Mouse (Mus musculus) neural tube, embryonic 12.5 days (tissue): Measurements from ENCODE around the gene Ccdc38. TPM values are rescaled to one million over a fixed set of nuclear protein-coding genes. Genes with fewer than 3 reads are reported as not detected.

Experiments
- ATAC-seq: fragments of 200-750 bp; cut with Nextera tagmentation; 2 replicates; pipeline ENCODE4 v1.8.0; 2017; ENCODE audit warnings: low read depth, mild to moderate bottlenecking, moderate TSS enrichment, moderate library complexity; ENCODE audit not compliant: low FRiP score
- H3K27ac ChIP-seq: fragments of 300-500 bp; sonication (generic); 2 replicates; pipeline ENCODE4 v1.5.1; 2016
- H3K27me3 ChIP-seq: fragments of 300-500 bp; sonication (generic); replicated peaks from 2 replicates; pipeline ENCODE4 v1.6.1; 2016; ENCODE audit warnings: mild to moderate bottlenecking
- H3K36me3 ChIP-seq: fragments of 300-500 bp; sonication (generic); 2 replicates; pipeline ENCODE4 v1.6.1; 2016; ENCODE audit warnings: mild to moderate bottlenecking
- H3K4me1 ChIP-seq: fragments of 300-500 bp; sonication (generic); 2 replicates; pipeline ENCODE4 v1.6.1; 2016
- H3K4me2 ChIP-seq: fragments of 300-500 bp; sonication (generic); replicated peaks from 2 replicates; pipeline ENCODE4 v1.6.1; 2016; ENCODE audit warnings: mild to moderate bottlenecking
- H3K4me3 ChIP-seq: fragments of 300-500 bp; sonication (generic); 2 replicates; pipeline ENCODE4 v1.5.1; 2016
- H3K9ac ChIP-seq: fragments of 300-500 bp; sonication (generic); 2 replicates; pipeline ENCODE4 v1.6.1; 2016; ENCODE audit warnings: mild to moderate bottlenecking
- H3K9me3 ChIP-seq: fragments of 300-500 bp; sonication (generic); 2 replicates; pipeline ENCODE4 v1.6.1; 2016; ENCODE audit warnings: mild to moderate bottlenecking
- WGBS: fragments of 180-500 bp; shearing (Covaris S2); methylation state at CpG from one replicate; pipeline ENCODE4 v1.1.7; 2016; 5-methylcytosine and 5-hydroxymethylcytosine counted together
- polyA plus RNA-seq: library from polyadenylated mRNA; unstranded; fragments of >200 nt; fragmentation: Nextera tagmentation; extraction: Ambion mirVana; gene quantifications from 2 replicates; pipeline ENCODE4 v1.2.1, GENCODE M21; 2016

The Ccdc38 gene
- polyA plus RNA-seq, 1 experiment from 2014 or later: 0.42 TPM

- H3K4me3 ChIP-seq: no peak overlapping the region
Observed at GRCm38 (mm10) chr10:93520994-93521393, 19.4 kb upstream of the Ccdc38 start.

GRCm38 (mm10) chr10:93525329-93525728 lies 15.1 kb upstream of the Ccdc38 start:
- H3K9ac ChIP-seq: no peak overlapping the region
- no peaks in the 10 kb centered on the region for H3K9me3 ChIP-seq
- ATAC-seq: no peak
- H3K4me3 ChIP-seq: no peak overlapping the region
- no peaks in the 10 kb centered on the region for H3K27me3 ChIP-seq
- H3K4me2 ChIP-seq: no peak overlapping the region
- 80% methylated on average over 1 of the region's 1 CpGs for WGBS
- H3K4me1 ChIP-seq: no peaks in the 10 kb centered on the region
- H3K36me3 ChIP-seq: no peaks in the 10 kb centered on the region
- no peak overlapping the region for H3K27ac ChIP-seq

More at GRCm38 (mm10) chr10:93520994-93521393, 19.4 kb upstream of the Ccdc38 start:
- Histone ChIP-seq H3K9me3 (no peaks in the 10 kb centered on the region), H3K27ac (no peak overlapping the region), H3K9ac (no peak overlapping the region), H3K27me3 (no peaks in the 10 kb centered on the region), H3K36me3 (no peaks in the 10 kb centered on the region), H3K4me2 (no peak overlapping the region), H3K4me1 (no peaks in the 10 kb centered on the region)
- 72% methylated on average over 4 of the region's 4 CpGs for WGBS
- ATAC-seq: no peak

GRCm38 (mm10) chr10:93538287-93538686 lies 2.1 kb upstream of the Ccdc38 start:
- Histone ChIP-seq H3K36me3 (no peaks in the 10 kb centered on the region), H3K9me3 (no peaks in the 10 kb centered on the region), H3K4me2 (no peak overlapping the region), H3K4me3 (no peak overlapping the region), H3K27ac (no peak overlapping the region), H3K9ac (no peak overlapping the region), H3K4me1 (peaks cover 6% of the 10 kb centered on the region; the same call in 1 of the 2 replicates), H3K27me3 (peaks cover 12% of the 10 kb centered on the region)
- 95% methylated on average over 2 of the region's 2 CpGs for WGBS
- no peak for ATAC-seq

GRCm38 (mm10) chr10:93538818-93539217 lies 1.6 kb upstream of the Ccdc38 start:
- Histone ChIP-seq H3K4me1 (peaks cover 6% of the 10 kb centered on the region; the same call in 1 of the 2 replicates), H3K4me3 (no peak overlapping the region), H3K27me3 (peaks cover 12% of the 10 kb centered on the region), H3K27ac (no peak overlapping the region), H3K9ac (no peak overlapping the region), H3K9me3 (no peaks in the 10 kb centered on the region), H3K36me3 (no peaks in the 10 kb centered on the region), H3K4me2 (no peak overlapping the region)
- ATAC-seq: no peak
- 47% methylated on average over 6 of the region's 6 CpGs for WGBS

GRCm38 (mm10) chr10:93539775-93540430 lies 529 bp upstream of the Ccdc38 start, which contains the start of gene Amdhd1:
Gene Amdhd1 (minus strand): TSS chr10:93540033.
- Histone ChIP-seq H3K4me3 (peak within 1 kb of the TSS; percentile 27), H3K9me3 (no peaks in the 10 kb centered on the region), H3K4me1 (peaks cover 6% of the 10 kb centered on the region; the same call in 1 of the 2 replicates), H3K36me3 (no peaks in the 10 kb centered on the region), H3K27ac (no peak within 1 kb of the TSS), H3K9ac (0 out of 2 replicates have a peak within 1 kb of the TSS, but pooled peaks have one; percentile 45), H3K4me2 (peak within 1 kb of the TSS; percentile 69), H3K27me3 (peaks cover 6% of the 10 kb centered on the region)
- WGBS: 5% methylated on average over 33 of the region's 35 CpGs
- ATAC-seq: peak; percentile 94

- WGBS: 91% methylated on average over 1 of the region's 1 CpGs
Observed at GRCm38 (mm10) chr10:93541585-93541984, 1.2 kb downstream of the Ccdc38 start.

GRCm38 (mm10) chr10:93542356-93542755 lies 1.9 kb downstream of the Ccdc38 start:
- Histone ChIP-seq H3K9ac (no peak overlapping the region), H3K4me3 (no peak overlapping the region), H3K4me1 (peaks cover 6% of the 10 kb centered on the region; the same call in 1 of the 2 replicates), H3K27me3 (0 out of 2 replicates have a peak, but pooled peaks cover 4% of the 10 kb centered on the region), H3K4me2 (no peak overlapping the region), H3K27ac (no peak overlapping the region), H3K36me3 (no peaks in the 10 kb centered on the region), H3K9me3 (no peaks in the 10 kb centered on the region)
- no peak for ATAC-seq
- WGBS: 31% methylated on average over 4 of the region's 4 CpGs

More at GRCm38 (mm10) chr10:93541585-93541984, 1.2 kb downstream of the Ccdc38 start:
- no peak overlapping the region for H3K4me2 ChIP-seq
- H3K27me3 ChIP-seq: 0 out of 2 replicates have a peak, but pooled peaks cover 4% of the 10 kb centered on the region
- no peaks in the 10 kb centered on the region for H3K36me3 ChIP-seq
- H3K4me3 ChIP-seq: no peak overlapping the region
- ATAC-seq: no peak
- no peaks in the 10 kb centered on the region for H3K9me3 ChIP-seq
- H3K9ac ChIP-seq: no peak overlapping the region
- H3K4me1 ChIP-seq: peaks cover 6% of the 10 kb centered on the region; the same call in 1 of the 2 replicates
- no peak overlapping the region for H3K27ac ChIP-seq

GRCm38 (mm10) chr10:93543176-93543575 lies 2.7 kb downstream of the Ccdc38 start:
- peaks cover 6% of the 10 kb centered on the region; the same call in 1 of the 2 replicates for H3K4me1 ChIP-seq
- no peaks in the 10 kb centered on the region for H3K36me3 ChIP-seq
- H3K9me3 ChIP-seq: no peaks in the 10 kb centered on the region
- H3K9ac ChIP-seq: no peak overlapping the region
- H3K4me2 ChIP-seq: no peak overlapping the region
- 54% methylated on average over 6 of the region's 6 CpGs for WGBS
- H3K27me3 ChIP-seq: 0 out of 2 replicates have a peak, but pooled peaks cover 4% of the 10 kb centered on the region
- no peak overlapping the region for H3K27ac ChIP-seq
- no peak overlapping the region for H3K4me3 ChIP-seq
- no peak for ATAC-seq

- H3K9ac ChIP-seq: no peak overlapping the region
- no peaks in the 10 kb centered on the region for H3K9me3 ChIP-seq
- no peak overlapping the region for H3K27ac ChIP-seq
- WGBS: 88% methylated on average over 5 of the region's 5 CpGs
- H3K36me3 ChIP-seq: no peaks in the 10 kb centered on the region
- no peak overlapping the region for H3K4me3 ChIP-seq
- no peak for ATAC-seq
- H3K4me1 ChIP-seq: peaks cover 6% of the 10 kb centered on the region; the same call in 1 of the 2 replicates
- 0 out of 2 replicates have a peak, but pooled peaks cover 4% of the 10 kb centered on the region for H3K27me3 ChIP-seq
- H3K4me2 ChIP-seq: no peak overlapping the region
Observed at GRCm38 (mm10) chr10:93544172-93544571, 3.7 kb downstream of the Ccdc38 start.

GRCm38 (mm10) chr10:93547741-93548270 lies 7.4 kb downstream of the Ccdc38 start:
- no peak overlapping the region for H3K27ac ChIP-seq
- no peaks in the 10 kb centered on the region for H3K4me1 ChIP-seq
- H3K36me3 ChIP-seq: no peaks in the 10 kb centered on the region
- no peaks in the 10 kb centered on the region for H3K27me3 ChIP-seq
- H3K9me3 ChIP-seq: no peaks in the 10 kb centered on the region
- no peak overlapping the region for H3K4me3 ChIP-seq
- no peak overlapping the region for H3K4me2 ChIP-seq
- ATAC-seq: no peak
- no peak overlapping the region for H3K9ac ChIP-seq
- 93% methylated on average over 4 of the region's 4 CpGs for WGBS

GRCm38 (mm10) chr10:93548991-93549390 lies 8.6 kb downstream of the Ccdc38 start:
- H3K9ac ChIP-seq: no peak overlapping the region
- H3K27ac ChIP-seq: no peak overlapping the region
- no peaks in the 10 kb centered on the region for H3K9me3 ChIP-seq
- H3K4me3 ChIP-seq: no peak overlapping the region
- ATAC-seq: no peak; the same call in 1 of the 2 replicates
- WGBS: 17% methylated on average over 7 of the region's 7 CpGs
- no peaks in the 10 kb centered on the region for H3K4me1 ChIP-seq
- no peak overlapping the region for H3K4me2 ChIP-seq
- H3K27me3 ChIP-seq: no peaks in the 10 kb centered on the region
- H3K36me3 ChIP-seq: no peaks in the 10 kb centered on the region

GRCm38 (mm10) chr10:93549821-93550220 lies 9.4 kb downstream of the Ccdc38 start:
- H3K9me3 ChIP-seq: no peaks in the 10 kb centered on the region
- H3K36me3 ChIP-seq: no peaks in the 10 kb centered on the region
- no peaks in the 10 kb centered on the region for H3K4me1 ChIP-seq
- no peaks in the 10 kb centered on the region for H3K27me3 ChIP-seq
- no peak overlapping the region for H3K9ac ChIP-seq
- no peak for ATAC-seq
- H3K4me3 ChIP-seq: no peak overlapping the region
- WGBS: 91% methylated on average over 10 of the region's 10 CpGs
- H3K27ac ChIP-seq: no peak overlapping the region
- H3K4me2 ChIP-seq: no peak overlapping the region
